8 mouse cellular contexts compared by ENCODE assay signal in genomic region chr15:31367481-31368200, GRCm38 (mm10). TPM values are rescaled to one million over a fixed set of nuclear protein-coding genes. Genes with fewer than 3 reads are reported as not detected.
A peak's percentile ranks its signal among the peaks of the same experiment; 100 is the strongest.
DNase-seq lines count a peak whose midpoint lies in the region; ATAC-seq and TF ChIP-seq lines count a peak whose summit lies in the region.

Gene Ankrd33b (minus strand): TSS chr15:31367726.

- peak within 1 kb of the TSS; percentile 72 for H3K9ac ChIP-seq in embryonic facial prominence, embryonic 13.5 days
- H3K9ac ChIP-seq in heart, embryonic 14.5 days (ENCODE audit: low read length): peak within 1 kb of the TSS; percentile 75
- no peak within 1 kb of the TSS for H3K9ac ChIP-seq in liver, embryonic 15.5 days
- H3K9ac ChIP-seq in neural tube, embryonic 13.5 days: peak within 1 kb of the TSS; percentile 72

- TF ChIP-seq CTCF in testis, adult 2 months (IDR thresholded peaks at IDR 0.05; ENCODE audit: control insufficient read depth, insufficient read depth, insufficient replicate concordance, low read depth, low read length): no peak

- H3K4me1 ChIP-seq in testis, adult 2 months (ENCODE audit: control insufficient read depth, insufficient read depth, low read length): peaks cover 10% of the 10 kb centered on the region
- peaks cover 31% of the 10 kb centered on the region for H3K4me1 ChIP-seq in embryonic facial prominence, embryonic 13.5 days
- H3K4me1 ChIP-seq in heart, embryonic 14.5 days (ENCODE audit: control insufficient read depth in 2 of 2, insufficient read depth in 2 of 2, low read length in 2 of 2): peaks cover 16 to 21% of the 10 kb centered on the region in 2 experiments
- peaks cover 3% of the 10 kb centered on the region; the same call in 1 of the 2 replicates for H3K4me1 ChIP-seq in liver, embryonic 15.5 days (replicated peaks)
- H3K4me1 ChIP-seq in neural tube, embryonic 13.5 days (replicated peaks): peaks cover 36% of the 10 kb centered on the region

- ATAC-seq in embryonic facial prominence, embryonic 13.5 days (ENCODE audit: insufficient number of reproducible peaks, insufficient read depth, low FRiP score, low TSS enrichment, low read depth): peak; percentile 45; the same call in 1 of the 2 replicates
- peak; percentile 51 for ATAC-seq in heart, embryonic 14.5 days (ENCODE audit: insufficient number of reproducible peaks, insufficient read depth, low FRiP score, low read depth)
- ATAC-seq in liver, embryonic 15.5 days (ENCODE audit: insufficient read depth): 0 out of 2 replicates have a peak, but pooled peaks have one; percentile 4
- peak; percentile 34 for ATAC-seq in neural tube, embryonic 13.5 days (ENCODE audit: low read depth)
- no peak for ATAC-seq in megakaryocyte progenitor cell, adult 5-6 weeks (replicated peaks; ENCODE audit: poor library complexity)

- under 1% methylated on average over 49 of the region's 49 CpGs for WGBS in embryonic facial prominence, embryonic 13.5 days
- WGBS in heart, embryonic 14.5 days: under 1% methylated on average over 47 of the region's 49 CpGs
- under 1% methylated on average over 49 of the region's 49 CpGs for WGBS in liver, embryonic 15.5 days (ENCODE audit: insufficient replicate concordance)
- under 1% methylated on average over 49 of the region's 49 CpGs for WGBS in neural tube, embryonic 13.5 days

- no peak within 1 kb of the TSS for H3K27ac ChIP-seq in testis, adult 2 months (ENCODE audit: control insufficient read depth, insufficient read depth, low read depth, low read length)
- H3K27ac ChIP-seq in embryonic facial prominence, embryonic 13.5 days: no peak within 1 kb of the TSS
- H3K27ac ChIP-seq in heart, embryonic 14.5 days (replicated peaks in 1 of 2; ENCODE audit: control insufficient read depth in 1 of 2, insufficient read depth in 1 of 2, low read depth in 2 of 2, low read length in 2 of 2): no peak within 1 kb of the TSS
- no peak within 1 kb of the TSS for H3K27ac ChIP-seq in liver, embryonic 15.5 days (replicated peaks)
- no peak within 1 kb of the TSS for H3K27ac ChIP-seq in neural tube, embryonic 13.5 days (replicated peaks)

- no peak for DNase-seq in testis, postnatal 14 days (ENCODE audit: low spot score)
- peak; percentile 88 for DNase-seq in kidney, postnatal 10 days

- H3K36me3 ChIP-seq in testis, adult 2 months (ENCODE audit: control insufficient read depth, insufficient read depth, low read length): no peaks in the 10 kb centered on the region
- no peaks in the 10 kb centered on the region for H3K36me3 ChIP-seq in embryonic facial prominence, embryonic 13.5 days
- H3K36me3 ChIP-seq in heart, embryonic 14.5 days (ENCODE audit: control insufficient read depth, insufficient read depth, low read length): no peaks in the 10 kb centered on the region
- no peaks in the 10 kb centered on the region for H3K36me3 ChIP-seq in liver, embryonic 15.5 days (replicated peaks)
- no peaks in the 10 kb centered on the region for H3K36me3 ChIP-seq in neural tube, embryonic 13.5 days

- peak within 1 kb of the TSS; percentile 100 for H3K4me2 ChIP-seq in embryonic facial prominence, embryonic 13.5 days
- peak within 1 kb of the TSS; percentile 99 for H3K4me2 ChIP-seq in heart, embryonic 14.5 days (ENCODE audit: low read length)
- peak within 1 kb of the TSS; percentile 70 for H3K4me2 ChIP-seq in liver, embryonic 15.5 days
- H3K4me2 ChIP-seq in neural tube, embryonic 13.5 days: peak within 1 kb of the TSS; percentile 100

- peak within 1 kb of the TSS; percentile 72 for H3K4me3 ChIP-seq in testis, adult 2 months (ENCODE audit: control insufficient read depth, low read depth, low read length)
- H3K4me3 ChIP-seq in embryonic facial prominence, embryonic 13.5 days: peak within 1 kb of the TSS; percentile 62
- peak within 1 kb of the TSS; percentile 75 to 77 for H3K4me3 ChIP-seq in heart, embryonic 14.5 days (ENCODE audit: control insufficient read depth in 1 of 2, insufficient read depth in 1 of 2, low read depth in 1 of 2, low read length in 2 of 2)
- H3K4me3 ChIP-seq in liver, embryonic 15.5 days (replicated peaks): peak within 1 kb of the TSS; percentile 50
- peak within 1 kb of the TSS; percentile 56 for H3K4me3 ChIP-seq in neural tube, embryonic 13.5 days

- 0 out of 2 replicates have a peak, but pooled peaks cover 3% of the 10 kb centered on the region for H3K27me3 ChIP-seq in testis, adult 2 months (ENCODE audit: control insufficient read depth, insufficient read depth, low read length)
- H3K27me3 ChIP-seq in embryonic facial prominence, embryonic 13.5 days: peaks cover 66% of the 10 kb centered on the region
- peaks cover 21% of the 10 kb centered on the region for H3K27me3 ChIP-seq in heart, embryonic 14.5 days (ENCODE audit: control insufficient read depth, insufficient read depth, low read length)
- peaks cover 61% of the 10 kb centered on the region for H3K27me3 ChIP-seq in liver, embryonic 15.5 days
- H3K27me3 ChIP-seq in neural tube, embryonic 13.5 days: peaks cover 83% of the 10 kb centered on the region

- TF ChIP-seq POLR2A in testis, adult 2 months (IDR thresholded peaks at IDR 0.05; ENCODE audit: control insufficient read depth, low read depth, low read length): no peak

- no peaks in the 10 kb centered on the region for H3K9me3 ChIP-seq in embryonic facial prominence, embryonic 13.5 days
- no peaks in the 10 kb centered on the region for H3K9me3 ChIP-seq in heart, embryonic 14.5 days (ENCODE audit: control insufficient read depth, low read length)
- no peaks in the 10 kb centered on the region for H3K9me3 ChIP-seq in liver, embryonic 15.5 days (replicated peaks)
- H3K9me3 ChIP-seq in neural tube, embryonic 13.5 days: no peaks in the 10 kb centered on the region

RNA-seq across cellular contexts. Expression of gene Ankrd33b, which starts in this region (rescaled TPM):
- 0.58 and 0.88 TPM in 2 replicates for polyA plus RNA-seq in testis, adult 2 months (2012; rRNA removed)
- 0.32 and 0.74 TPM in 2 replicates for polyA plus RNA-seq in embryonic facial prominence, embryonic 13.5 days (2015; fragmentation: Nextera tagmentation; extraction: Ambion mirVana)
- 2.9 and 3.2 TPM in 2 replicates for polyA plus RNA-seq in heart, embryonic 14.5 days (2014; fragmentation: Nextera tagmentation; extraction: Ambion mirVana)
- 0.62 and 0.76 TPM in 2 replicates for polyA plus RNA-seq in liver, embryonic 15.5 days (2015; fragmentation: Nextera tagmentation; extraction: Ambion mirVana)
- 0.83 and 0.99 TPM in 2 replicates for polyA plus RNA-seq in neural tube, embryonic 13.5 days (2015; fragmentation: Nextera tagmentation; extraction: Ambion mirVana)
- total RNA-seq in megakaryocyte progenitor cell, adult 5-6 weeks (2015): 0.20 and 0.79 TPM in 2 replicates
- 0.29 and 0.61 TPM in 2 replicates for total RNA-seq in megakaryocyte progenitor cell, adult 5-6 weeks (2017)

Comparison
In these comparisons a context has a peak if more than half of its experiments do, and no peak if none do; other contexts are left out.
1. Peak in ATAC-seq, H3K4me3 ChIP-seq, H3K9ac ChIP-seq and H3K4me2 ChIP-seq in embryonic facial prominence, embryonic 13.5 days; RNA of the gene not detected or under 1 TPM.
2. Peak in ATAC-seq, H3K4me3 ChIP-seq and H3K4me2 ChIP-seq in liver, embryonic 15.5 days; RNA of the gene not detected or under 1 TPM.
3. Peak in ATAC-seq, H3K4me3 ChIP-seq, H3K9ac ChIP-seq and H3K4me2 ChIP-seq in neural tube, embryonic 13.5 days; RNA of the gene not detected or under 1 TPM.